Mouse (Mus musculus) intestine, embryonic 16.5 days (tissue): ENCODE data around the gene Rhbdl2. TPM values are rescaled to one million over a fixed set of nuclear protein-coding genes. Genes with fewer than 3 reads are reported as not detected.

ENCODE experiments used
- ATAC-seq: fragments of 200-750 bp; cut with Nextera tagmentation; 2 replicates; pipeline ENCODE4 v1.8.0; 2017; ENCODE audit warnings: moderate TSS enrichment, moderate library complexity
- H3K27ac ChIP-seq: fragments of 300-500 bp; sonication (generic); 2 replicates; pipeline ENCODE4 v1.5.1; 2014; ENCODE audit warnings: mild to moderate bottlenecking, low read length
- H3K27me3 ChIP-seq: fragments of 300-500 bp; sonication (generic); replicated peaks from 2 replicates; pipeline ENCODE4 v1.6.1; 2014; ENCODE audit warnings: low read length, control low read depth, mixed read lengths; ENCODE audit not compliant: control insufficient read depth, insufficient read depth
- H3K36me3 ChIP-seq: fragments of 300-500 bp; sonication (generic); 2 replicates; pipeline ENCODE4 v1.6.1; 2014; ENCODE audit warnings: low read length, control low read depth; ENCODE audit not compliant: control insufficient read depth, insufficient read depth
- H3K4me1 ChIP-seq: fragments of 300-500 bp; sonication (generic); 2 replicates; pipeline ENCODE4 v1.6.1; 2014; ENCODE audit warnings: low read length, control low read depth, mixed read lengths; ENCODE audit not compliant: control insufficient read depth, insufficient read depth
- H3K4me2 ChIP-seq: fragments of 300-500 bp; sonication (generic); 2 replicates; pipeline ENCODE4 v1.6.1; 2014; ENCODE audit warnings: low read depth, low read length, control low read depth
- H3K4me3 ChIP-seq: fragments of 300-500 bp; sonication (generic); 2 replicates; pipeline ENCODE4 v1.5.1; 2014; ENCODE audit warnings: mild to moderate bottlenecking, low read length
- H3K9ac ChIP-seq: fragments of 300-500 bp; sonication (generic); 2 replicates; pipeline ENCODE4 v1.6.1; 2014; ENCODE audit warnings: low read depth, low read length
- H3K9me3 ChIP-seq: fragments of 300-500 bp; sonication (generic); 2 replicates; pipeline ENCODE4 v1.6.1; 2016; ENCODE audit warnings: low read length, control low read depth; ENCODE audit not compliant: control insufficient read depth
- WGBS: fragments of 180-500 bp; shearing (Covaris S2); extraction: QIAGEN DNeasy Blood & Tissue Kit; methylation state at CpG from one replicate; pipeline ENCODE4 v1.1.7; 2014; 5-methylcytosine and 5-hydroxymethylcytosine counted together
- polyA plus RNA-seq: library from polyadenylated mRNA; unstranded; fragments of >200 nt; fragmentation: Nextera tagmentation; extraction: Ambion mirVana; gene quantifications from 2 replicates; pipeline ENCODE4 v1.2.1, GENCODE M21; 2015

Gene Rhbdl2
- polyA plus RNA-seq, 1 experiment from 2014 or later: 4.3 TPM

GRCm38 (mm10) chr4:123859803-123860202, 72.1 kb downstream of the Rhbdl2 start:
- ATAC-seq: no peak
- 45% methylated on average over 2 of the region's 2 CpGs for WGBS
- H3K9ac ChIP-seq: no peak overlapping the region
- no peak overlapping the region for H3K4me2 ChIP-seq
- no peaks in the 10 kb centered on the region for H3K4me1 ChIP-seq
- H3K27me3 ChIP-seq: no peaks in the 10 kb centered on the region
- H3K36me3 ChIP-seq: no peaks in the 10 kb centered on the region
- no peaks in the 10 kb centered on the region for H3K9me3 ChIP-seq
- no peak overlapping the region for H3K4me3 ChIP-seq
- H3K27ac ChIP-seq: no peak overlapping the region

- H3K4me2 ChIP-seq: no peak overlapping the region
- H3K9me3 ChIP-seq: no peaks in the 10 kb centered on the region
- no peak overlapping the region for H3K9ac ChIP-seq
- H3K4me1 ChIP-seq: no peaks in the 10 kb centered on the region
- 83% methylated on average over 5 of the region's 5 CpGs for WGBS
- H3K4me3 ChIP-seq: no peak overlapping the region
- H3K27me3 ChIP-seq: no peaks in the 10 kb centered on the region
- no peak for ATAC-seq
- no peak overlapping the region for H3K27ac ChIP-seq
- no peaks in the 10 kb centered on the region for H3K36me3 ChIP-seq
Observed at GRCm38 (mm10) chr4:123860621-123861020, 72.9 kb downstream of the Rhbdl2 start.

Other genes with a start within 250 kb of the Rhbdl2 start
- 18.9 and 19.7 TPM in 2 replicates for gene Macf1, start 103.5 kb upstream of the Rhbdl2 start, polyA plus RNA-seq
- gene Ndufs5, start 69.7 kb upstream of the Rhbdl2 start, polyA plus RNA-seq: 322 and 330 TPM in 2 replicates
- gene Akirin1, start 37.5 kb upstream of the Rhbdl2 start, polyA plus RNA-seq: 35.7 and 36.2 TPM in 2 replicates
- not detected in 2 replicates for gene 4933427I04Rik, start 71.8 kb downstream of the Rhbdl2 start, polyA plus RNA-seq
- 98.0 and 99.7 TPM in 2 replicates for gene Mycbp, start 117.0 kb downstream of the Rhbdl2 start, polyA plus RNA-seq
- gene Rragc, start 129.6 kb downstream of the Rhbdl2 start, polyA plus RNA-seq: 52.2 and 52.5 TPM in 2 replicates
- not detected in 2 replicates for gene 4930535I16Rik, start 130.1 kb downstream of the Rhbdl2 start, polyA plus RNA-seq